Mouse (Mus musculus): ENCODE measurements at regions not wholly inside any gene's neighbourhood (a gene's known extent, or its start where the extent isn't known, plus 50 kb on each side); places are given as distances from the start of the nearest gene placed in this dataset.
A peak's percentile ranks its signal among the peaks of the same experiment; 100 is the strongest.

GRCm38 (mm10) chr4:82123101-82123500, 582.4 kb downstream of the Nfib start:
- Histone ChIP-seq H3K27ac (no peak overlapping the region), H3K9ac (no peak overlapping the region), H3K9me3 (replicated peaks) (no peaks in the 10 kb centered on the region), H3K4me1 (no peaks in the 10 kb centered on the region), H3K4me2 (replicated peaks) (no peak overlapping the region), H3K27me3 (no peaks in the 10 kb centered on the region), H3K36me3 (no peaks in the 10 kb centered on the region), H3K4me3 (no peak overlapping the region)
- no peak for ATAC-seq (ENCODE audit: low FRiP score)
- WGBS, result 93% methylated on average over 1 of the region's 1 CpGs

DNA sequence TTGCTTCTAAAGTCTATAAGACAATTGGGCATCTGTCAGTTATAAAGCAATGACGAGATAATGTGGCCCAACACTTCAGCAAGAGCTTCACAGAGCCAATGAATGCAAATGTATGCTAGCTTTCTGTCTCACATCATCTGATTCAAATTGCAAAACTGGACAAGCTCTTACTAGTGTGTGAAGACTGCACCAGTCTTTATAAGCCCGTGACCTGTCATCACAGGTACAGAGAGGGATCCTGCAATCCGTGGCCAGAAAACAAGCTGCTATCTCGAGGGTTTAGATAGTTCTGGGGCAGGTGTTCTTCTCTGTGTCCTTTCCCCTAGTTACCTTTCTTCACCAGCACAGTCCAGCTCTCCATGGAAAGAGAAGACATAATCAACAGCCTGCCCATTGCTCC, 584.8 kb downstream of the Nfib start:
- H3K4me3 ChIP-seq, result no peak overlapping the region
- no peak overlapping the region for H3K4me2 ChIP-seq (replicated peaks)
- no peaks in the 10 kb centered on the region for H3K4me1 ChIP-seq
- no peaks in the 10 kb centered on the region for H3K9me3 ChIP-seq (replicated peaks)
- no peak for ATAC-seq (ENCODE audit: low FRiP score)
- 64% methylated on average over 4 of the region's 4 CpGs for WGBS
- H3K36me3 ChIP-seq, result no peaks in the 10 kb centered on the region
- no peak overlapping the region for H3K9ac ChIP-seq
- no peaks in the 10 kb centered on the region for H3K27me3 ChIP-seq
- no peak overlapping the region for H3K27ac ChIP-seq

- Histone ChIP-seq H3K9ac (no peak overlapping the region), H3K4me1 (no peaks in the 10 kb centered on the region), H3K27me3 (no peaks in the 10 kb centered on the region), H3K4me3 (no peak overlapping the region), H3K9me3 (replicated peaks) (no peaks in the 10 kb centered on the region), H3K36me3 (no peaks in the 10 kb centered on the region), H3K27ac (no peak overlapping the region), H3K4me2 (replicated peaks) (no peak overlapping the region)
- no peak for ATAC-seq (ENCODE audit: low FRiP score)
- 24% methylated on average over 1 of the region's 1 CpGs for WGBS
Observed at GRCm38 (mm10) chr4:82120326-82120725, 585.2 kb downstream of the Nfib start.

- Histone ChIP-seq H3K27ac (no peak overlapping the region), H3K4me2 (replicated peaks) (no peak overlapping the region), H3K9ac (no peak overlapping the region), H3K27me3 (no peaks in the 10 kb centered on the region), H3K4me3 (no peak overlapping the region), H3K9me3 (replicated peaks) (no peaks in the 10 kb centered on the region), H3K36me3 (no peaks in the 10 kb centered on the region), H3K4me1 (peaks cover 8% of the 10 kb centered on the region; the same call in 1 of the 2 replicates)
- ATAC-seq (ENCODE audit: low FRiP score), result no peak
- WGBS, result 93% methylated on average over 1 of the region's 1 CpGs
Observed at GRCm38 (mm10) chr4:82101837-82102236, 603.7 kb downstream of the Nfib start.

- no peaks in the 10 kb centered on the region for H3K27me3 ChIP-seq
- no peak overlapping the region for H3K4me3 ChIP-seq
- H3K4me1 ChIP-seq, result peaks cover 8% of the 10 kb centered on the region; the same call in 1 of the 2 replicates
- no peaks in the 10 kb centered on the region for H3K9me3 ChIP-seq (replicated peaks)
- ATAC-seq (ENCODE audit: low FRiP score), result no peak
- no peak overlapping the region for H3K27ac ChIP-seq
- WGBS, result 58% methylated on average over 6 of the region's 6 CpGs
- no peak overlapping the region for H3K9ac ChIP-seq
- no peaks in the 10 kb centered on the region for H3K36me3 ChIP-seq
- H3K4me2 ChIP-seq (replicated peaks), result no peak overlapping the region
Observed at GRCm38 (mm10) chr4:82099970-82100368, 605.6 kb downstream of the Nfib start.

DNA sequence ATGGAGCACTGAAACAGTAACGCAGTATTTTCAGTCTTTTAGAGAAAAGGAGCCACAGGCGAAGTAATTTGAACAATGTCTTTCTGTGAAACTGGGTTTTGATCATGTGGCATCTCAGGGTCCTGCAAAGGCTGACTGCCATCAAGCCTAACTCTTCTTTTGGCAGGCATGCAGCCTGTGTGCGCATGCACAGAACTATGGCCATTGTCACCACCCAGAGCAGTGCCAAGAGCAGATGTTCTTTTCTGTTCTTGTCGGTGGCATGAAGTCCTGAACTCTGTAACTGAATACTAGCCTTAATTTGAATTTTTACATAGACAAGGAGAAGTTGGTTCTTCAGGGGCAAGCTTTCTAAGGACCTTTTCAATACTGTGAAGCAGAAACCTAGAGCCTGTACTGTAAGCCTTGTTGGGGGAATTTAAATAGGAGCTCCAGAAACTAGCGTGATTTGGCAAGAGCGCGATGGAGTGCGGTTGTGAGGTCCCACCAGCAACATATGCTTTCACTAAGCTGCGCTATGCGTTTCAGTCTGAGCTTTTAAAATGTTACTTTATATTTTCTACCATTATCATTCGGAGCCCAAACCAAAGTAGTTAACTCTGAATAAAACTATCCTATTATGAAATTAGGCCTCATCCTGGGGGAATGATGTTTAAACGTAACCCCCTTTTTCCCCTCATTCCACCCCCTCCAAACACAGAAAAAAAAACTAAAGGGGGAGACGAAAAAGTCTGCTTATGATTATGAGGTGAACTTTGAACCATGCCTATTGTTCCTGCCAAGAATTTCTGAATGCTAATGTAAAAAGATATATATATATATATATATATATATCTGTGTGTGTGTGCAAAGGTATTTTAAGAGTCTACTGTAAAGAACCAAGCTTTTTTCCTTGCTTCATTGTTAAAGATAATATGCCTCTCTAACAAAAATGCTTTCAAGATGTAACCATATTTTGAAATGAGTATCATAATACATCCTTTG, 606.3 kb downstream of the Nfib start:
- no peak overlapping the region for H3K27ac ChIP-seq
- ATAC-seq (ENCODE audit: low FRiP score), result peak; percentile 69; the same call in 1 of the 2 replicates

GRCm38 (mm10) chr4:82092296-82093230, 613.0 kb downstream of the Nfib start:
- Histone ChIP-seq H3K9me3 (replicated peaks) (no peaks in the 10 kb centered on the region), H3K9ac (no peak overlapping the region), H3K4me1 (no peaks in the 10 kb centered on the region), H3K27ac (no peak overlapping the region), H3K27me3 (no peaks in the 10 kb centered on the region), H3K36me3 (no peaks in the 10 kb centered on the region), H3K4me3 (no peak overlapping the region), H3K4me2 (replicated peaks) (no peak overlapping the region)
- 82% methylated on average over 5 of the region's 5 CpGs for WGBS
- ATAC-seq (ENCODE audit: low FRiP score), result no peak

More for the DNA sequence above, 606.3 kb downstream of the Nfib start:
- Histone ChIP-seq H3K4me3 (no peak overlapping the region), H3K36me3 (no peaks in the 10 kb centered on the region), H3K4me2 (replicated peaks) (no peak overlapping the region), H3K27me3 (no peaks in the 10 kb centered on the region), H3K9ac (no peak overlapping the region), H3K9me3 (replicated peaks) (no peaks in the 10 kb centered on the region), H3K4me1 (peaks cover 8% of the 10 kb centered on the region; the same call in 1 of the 2 replicates)
- WGBS, result 75% methylated on average over 13 of the region's 13 CpGs

DNA sequence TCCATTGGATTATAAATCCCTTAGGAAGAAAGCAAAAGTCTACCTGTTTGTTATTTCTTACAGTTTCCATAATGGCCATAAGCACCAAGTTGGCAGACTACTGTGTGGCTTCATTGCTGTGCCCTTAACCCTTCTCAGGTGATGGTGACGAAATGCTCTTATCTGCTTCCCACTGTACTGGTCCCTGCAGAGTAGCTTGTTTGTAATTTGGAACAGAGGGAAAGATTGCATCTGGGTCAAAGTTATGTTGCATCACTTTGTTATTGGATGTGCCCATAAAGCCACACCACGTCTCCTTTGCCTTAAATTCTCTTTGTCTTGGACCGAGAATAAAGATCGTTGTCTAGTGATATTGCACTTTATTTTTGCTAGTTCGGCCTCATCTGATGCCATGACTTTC, 615.9 kb downstream of the Nfib start:
- no peaks in the 10 kb centered on the region for H3K4me1 ChIP-seq
- no peak for ATAC-seq (ENCODE audit: low FRiP score)
- H3K27ac ChIP-seq, result no peak overlapping the region
- no peaks in the 10 kb centered on the region for H3K36me3 ChIP-seq
- WGBS, result 93% methylated on average over 5 of the region's 5 CpGs
- H3K27me3 ChIP-seq, result no peaks in the 10 kb centered on the region
- no peak overlapping the region for H3K9ac ChIP-seq
- no peak overlapping the region for H3K4me2 ChIP-seq (replicated peaks)
- H3K4me3 ChIP-seq, result no peak overlapping the region
- no peaks in the 10 kb centered on the region for H3K9me3 ChIP-seq (replicated peaks)

DNA sequence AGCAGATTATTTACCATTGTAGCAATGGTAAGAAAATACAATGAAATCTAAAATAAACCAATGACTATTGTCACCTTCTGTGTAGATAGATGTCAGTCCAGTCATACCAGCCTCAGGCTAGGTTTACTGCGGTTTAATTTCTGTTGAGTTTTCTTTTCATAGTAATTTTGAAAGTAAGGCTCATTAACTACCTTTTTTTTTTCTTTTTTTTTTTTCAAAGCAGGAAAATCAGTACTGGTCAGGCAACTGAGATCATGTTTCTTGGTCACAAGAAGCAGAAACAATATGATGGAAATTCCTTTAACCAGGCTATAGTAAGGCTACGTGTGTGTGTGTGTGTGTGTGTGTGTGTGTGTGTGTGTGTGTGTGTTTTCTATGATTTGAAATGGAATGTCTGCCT, 622.0 kb downstream of the Nfib start:
- Histone ChIP-seq H3K4me1 (no peaks in the 10 kb centered on the region), H3K4me2 (replicated peaks) (no peak overlapping the region), H3K9me3 (replicated peaks) (no peaks in the 10 kb centered on the region), H3K36me3 (no peaks in the 10 kb centered on the region), H3K27me3 (no peaks in the 10 kb centered on the region), H3K27ac (no peak overlapping the region), H3K4me3 (no peak overlapping the region), H3K9ac (no peak overlapping the region)
- WGBS, result 85% methylated on average over 2 of the region's 2 CpGs
- no peak for ATAC-seq (ENCODE audit: low FRiP score)

DNA sequence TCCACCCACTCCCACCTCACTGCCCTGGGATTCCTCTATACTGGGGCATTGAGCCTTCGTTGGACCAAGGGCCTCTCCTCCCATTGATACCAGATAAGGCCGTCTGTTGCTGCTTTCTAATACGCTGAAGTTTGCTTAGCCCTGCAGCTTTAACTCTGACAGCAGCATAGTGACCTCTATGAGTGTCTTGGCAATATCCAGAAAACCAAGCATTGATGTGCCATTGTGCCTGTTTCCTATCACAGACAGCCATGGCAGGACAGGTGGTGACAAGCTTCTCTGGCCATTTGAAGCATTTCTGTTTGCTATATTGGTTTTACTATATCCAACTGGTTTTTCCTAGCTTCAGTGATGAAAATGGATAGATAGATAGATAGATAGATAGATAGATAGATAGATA, 625.4 kb upstream of the Mpdz start:
- Histone ChIP-seq H3K4me1 (no peaks in the 10 kb centered on the region), H3K4me3 (no peak overlapping the region), H3K9ac (no peak overlapping the region), H3K9me3 (replicated peaks) (no peaks in the 10 kb centered on the region), H3K27ac (no peak overlapping the region), H3K36me3 (no peaks in the 10 kb centered on the region), H3K4me2 (replicated peaks) (no peak overlapping the region), H3K27me3 (no peaks in the 10 kb centered on the region)
- 81% methylated on average over 3 of the region's 3 CpGs for WGBS
- no peak for ATAC-seq (ENCODE audit: low FRiP score)

GRCm38 (mm10) chr4:82065641-82066358, 623.2 kb upstream of the Mpdz start:
- Histone ChIP-seq H3K4me1 (no peaks in the 10 kb centered on the region), H3K27me3 (no peaks in the 10 kb centered on the region)
- WGBS, result 74% methylated on average over 14 of the region's 14 CpGs

DNA sequence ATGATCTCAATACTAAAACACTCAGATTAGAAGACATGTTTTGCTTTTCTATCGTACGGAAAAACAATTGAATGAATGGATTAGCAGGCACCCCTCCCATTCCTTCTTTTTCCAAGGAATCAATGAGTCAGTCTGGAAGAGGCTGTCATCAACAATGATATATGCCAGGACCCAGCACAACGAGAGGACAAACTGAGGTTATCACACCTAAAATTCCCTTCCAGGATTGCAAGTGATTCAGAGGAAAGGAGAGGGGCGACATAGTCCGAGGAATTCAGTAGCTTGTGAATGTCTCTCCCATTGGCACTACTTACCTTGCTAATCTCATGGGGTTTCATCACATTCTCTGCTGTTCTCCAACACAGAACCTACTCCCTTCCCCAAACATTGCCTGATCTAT, 620.1 kb upstream of the Mpdz start:
- Histone ChIP-seq H3K9ac (no peak overlapping the region), H3K9me3 (replicated peaks) (no peaks in the 10 kb centered on the region), H3K27ac (no peak overlapping the region), H3K36me3 (no peaks in the 10 kb centered on the region), H3K4me2 (replicated peaks) (no peak overlapping the region), H3K4me1 (no peaks in the 10 kb centered on the region), H3K27me3 (no peaks in the 10 kb centered on the region), H3K4me3 (no peak overlapping the region)
- ATAC-seq (ENCODE audit: low FRiP score), result no peak
- 86% methylated on average over 5 of the region's 5 CpGs for WGBS

More at GRCm38 (mm10) chr4:82065641-82066358, 623.2 kb upstream of the Mpdz start:
- no peak overlapping the region for H3K27ac ChIP-seq
- H3K36me3 ChIP-seq, result no peaks in the 10 kb centered on the region
- H3K4me2 ChIP-seq (replicated peaks), result no peak overlapping the region
- no peak overlapping the region for H3K9ac ChIP-seq
- H3K9me3 ChIP-seq (replicated peaks), result no peaks in the 10 kb centered on the region
- no peak for ATAC-seq (ENCODE audit: low FRiP score)
- H3K4me3 ChIP-seq, result no peak overlapping the region

Measured in hindbrain, embryonic 12.5 days (tissue).